Mouse (Mus musculus): Measurements from ENCODE around the gene Rhox7b.

GRCm38 (mm10) chrX:37916311-37916710 lies 19.3 kb upstream of the Rhox7b start:
- TF ChIP-seq FLI1 (IDR thresholded peaks at IDR 0.05; ENCODE audit: low read length) = no peak
- no peak for TF ChIP-seq GATA1 (IDR thresholded peaks at IDR 0.05; ENCODE audit: borderline replicate concordance, low read length)

Data from megakaryocyte, embryonic 14.5 days (primary cell).